Mouse (Mus musculus): Measurements from ENCODE around the gene Sbk3. TPM values are rescaled to one million over a fixed set of nuclear protein-coding genes. Genes with fewer than 3 reads are reported as not detected.

Gene Sbk3
- polyA plus RNA-seq, 1 experiment, result not detected

- Histone ChIP-seq H3K4me1 (ENCODE audit: control insufficient read depth, insufficient read depth, low read length) (peaks cover 18% of the 10 kb centered on the region; the same call in 1 of the 2 replicates), H3K27ac (ENCODE audit: insufficient read depth, low read length) (peak overlapping the region; percentile 91), H3K4me3 (ENCODE audit: insufficient read depth, low read length) (no peak overlapping the region)
- TF ChIP-seq POLR2A (IDR thresholded peaks at IDR 0.05; ENCODE audit: low read depth, low read length), result no peak
- no peak for TF ChIP-seq CTCF (IDR thresholded peaks at IDR 0.05; ENCODE audit: borderline replicate concordance, insufficient read depth, low read length)
These were observed 46.5 kb downstream of the Sbk3 start for GRCm38 (mm10) chr7:4924483-4924882.

- peak; percentile 52; the same call in 1 of the 2 replicates for TF ChIP-seq POLR2A (IDR thresholded peaks at IDR 0.05; ENCODE audit: low read depth, low read length)
- 0 out of 2 replicates have a peak, but pooled peaks have one; percentile 1 for TF ChIP-seq CTCF (IDR thresholded peaks at IDR 0.05; ENCODE audit: borderline replicate concordance, insufficient read depth, low read length)
- Histone ChIP-seq H3K27ac (ENCODE audit: insufficient read depth, low read length) (peak overlapping the region; percentile 91), H3K4me1 (ENCODE audit: control insufficient read depth, insufficient read depth, low read length) (peaks cover 18% of the 10 kb centered on the region; the same call in 1 of the 2 replicates), H3K4me3 (ENCODE audit: insufficient read depth, low read length) (0 out of 2 replicates have a peak overlapping the region, but pooled peaks have one; percentile 1)
These were observed 47.2 kb downstream of the Sbk3 start for GRCm38 (mm10) chr7:4923586-4924364.

- peak overlapping the region; percentile 91 for H3K27ac ChIP-seq (ENCODE audit: insufficient read depth, low read length)
- no peak for TF ChIP-seq CTCF (IDR thresholded peaks at IDR 0.05; ENCODE audit: borderline replicate concordance, insufficient read depth, low read length)
- TF ChIP-seq POLR2A (IDR thresholded peaks at IDR 0.05; ENCODE audit: low read depth, low read length), result no peak
- H3K4me3 ChIP-seq (ENCODE audit: insufficient read depth, low read length), result no peak overlapping the region
- peaks cover 18% of the 10 kb centered on the region; the same call in 1 of the 2 replicates for H3K4me1 ChIP-seq (ENCODE audit: control insufficient read depth, insufficient read depth, low read length)
These were observed 47.9 kb downstream of the Sbk3 start for GRCm38 (mm10) chr7:4922931-4923565.

GRCm38 (mm10) chr7:4922508-4922907, 48.5 kb downstream of the Sbk3 start:
- Histone ChIP-seq H3K4me1 (ENCODE audit: control insufficient read depth, insufficient read depth, low read length) (peaks cover 18% of the 10 kb centered on the region; the same call in 1 of the 2 replicates), H3K4me3 (ENCODE audit: insufficient read depth, low read length) (no peak overlapping the region), H3K27ac (ENCODE audit: insufficient read depth, low read length) (peak overlapping the region; percentile 34; the same call in 1 of the 2 replicates)
- TF ChIP-seq CTCF (IDR thresholded peaks at IDR 0.05; ENCODE audit: borderline replicate concordance, insufficient read depth, low read length), result no peak
- TF ChIP-seq POLR2A (IDR thresholded peaks at IDR 0.05; ENCODE audit: low read depth, low read length), result peak; percentile 42; the same call in 1 of the 2 replicates

GRCm38 (mm10) chr7:4921824-4922482, 49.0 kb downstream of the Sbk3 start, which contains the start of gene Nat14:
Gene Nat14, plus strand, starts transcription at chr7:4922028.
- Histone ChIP-seq H3K4me3 (ENCODE audit: insufficient read depth, low read length) (no peak within 1 kb of the TSS), H3K4me1 (ENCODE audit: control insufficient read depth, insufficient read depth, low read length) (peaks cover 18% of the 10 kb centered on the region; the same call in 1 of the 2 replicates), H3K27ac (ENCODE audit: insufficient read depth, low read length) (peak within 1 kb of the TSS; percentile 34; the same call in 1 of the 2 replicates)
- TF ChIP-seq CTCF (IDR thresholded peaks at IDR 0.05; ENCODE audit: borderline replicate concordance, insufficient read depth, low read length), result no peak
- no peak; the same call in 1 of the 2 replicates for TF ChIP-seq POLR2A (IDR thresholded peaks at IDR 0.05; ENCODE audit: low read depth, low read length)

GRCm38 (mm10) chr7:4920976-4921823, 49.8 kb downstream of the Sbk3 start:
- TF ChIP-seq POLR2A (IDR thresholded peaks at IDR 0.05; ENCODE audit: low read depth, low read length) (no peak), CTCF (IDR thresholded peaks at IDR 0.05; ENCODE audit: borderline replicate concordance, insufficient read depth, low read length) (no peak)
- peaks cover 24% of the 10 kb centered on the region; the same call in 1 of the 2 replicates for H3K4me1 ChIP-seq (ENCODE audit: control insufficient read depth, insufficient read depth, low read length)
- no peak overlapping the region for H3K27ac ChIP-seq (ENCODE audit: insufficient read depth, low read length)
- no peak overlapping the region for H3K4me3 ChIP-seq (ENCODE audit: insufficient read depth, low read length)

GRCm38 (mm10) chr7:4920496-4920895, 50.5 kb downstream of the Sbk3 start:
- TF ChIP-seq POLR2A (IDR thresholded peaks at IDR 0.05; ENCODE audit: low read depth, low read length), result no peak
- TF ChIP-seq CTCF (IDR thresholded peaks at IDR 0.05; ENCODE audit: borderline replicate concordance, insufficient read depth, low read length), result no peak
- no peak overlapping the region for H3K27ac ChIP-seq (ENCODE audit: insufficient read depth, low read length)
- peaks cover 22% of the 10 kb centered on the region for H3K4me1 ChIP-seq (ENCODE audit: control insufficient read depth, insufficient read depth, low read length)
- no peak overlapping the region for H3K4me3 ChIP-seq (ENCODE audit: insufficient read depth, low read length)

- no peak overlapping the region for H3K27ac ChIP-seq (ENCODE audit: insufficient read depth, low read length)
- H3K4me1 ChIP-seq (ENCODE audit: control insufficient read depth, insufficient read depth, low read length), result peaks cover 18% of the 10 kb centered on the region
- no peak overlapping the region for H3K4me3 ChIP-seq (ENCODE audit: insufficient read depth, low read length)
- TF ChIP-seq POLR2A (IDR thresholded peaks at IDR 0.05; ENCODE audit: low read depth, low read length) (no peak), CTCF (IDR thresholded peaks at IDR 0.05; ENCODE audit: borderline replicate concordance, insufficient read depth, low read length) (no peak)
These were observed 51.0 kb downstream of the Sbk3 start for GRCm38 (mm10) chr7:4919971-4920370.
